Mouse (Mus musculus): Measurements from ENCODE around the gene Gper1.
A peak's percentile ranks its signal among the peaks of the same experiment; 100 is the strongest.

The Gper1 gene

GRCm38 (mm10) chr5:139423026-139423865 is at the start of gene Gper1:
TSS of gene Gper1 (plus strand) at chr5:139423151.
- DNase-seq (ENCODE audit: low spot score), result no peak

- DNase-seq (ENCODE audit: low spot score), result no peak
These were observed 49.0 kb upstream of the Gper1 start for GRCm38 (mm10) chr5:139373889-139374444.

DNA sequence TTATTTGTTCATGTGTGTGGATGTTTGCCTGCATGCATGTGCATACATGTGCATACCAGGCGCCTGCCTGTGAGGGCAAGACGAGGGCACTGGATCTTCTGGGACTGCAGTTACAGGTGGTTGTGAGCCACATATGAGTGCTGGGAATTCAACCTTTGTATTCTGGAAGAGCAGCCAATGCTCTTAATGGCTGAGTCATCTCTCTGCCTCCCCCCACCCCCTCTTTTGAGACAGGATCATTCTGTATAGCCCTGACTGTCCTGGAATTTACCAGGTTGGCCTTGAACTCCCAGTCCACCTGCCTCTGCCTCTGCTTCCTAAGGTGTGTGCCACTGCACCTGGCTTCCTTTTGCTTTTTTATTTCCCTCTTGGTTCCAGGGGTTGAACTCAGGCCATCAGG is 48.1 kb upstream of the Gper1 start:
- no peak for DNase-seq (ENCODE audit: low spot score)

- peak; percentile 85 for DNase-seq (ENCODE audit: low spot score)
These were observed 45.3 kb upstream of the Gper1 start, which contains the start of gene Gpr146 for GRCm38 (mm10) chr5:139377468-139378270. TSS of gene Gpr146 (plus strand) at chr5:139377697.

GRCm38 (mm10) chr5:139378271-139378556 is 44.7 kb upstream of the Gper1 start:
- no peak for DNase-seq (ENCODE audit: low spot score)

- peak; percentile 96 for DNase-seq (ENCODE audit: low spot score)
These were observed 43.8 kb upstream of the Gper1 start for GRCm38 (mm10) chr5:139378986-139379629.

DNA sequence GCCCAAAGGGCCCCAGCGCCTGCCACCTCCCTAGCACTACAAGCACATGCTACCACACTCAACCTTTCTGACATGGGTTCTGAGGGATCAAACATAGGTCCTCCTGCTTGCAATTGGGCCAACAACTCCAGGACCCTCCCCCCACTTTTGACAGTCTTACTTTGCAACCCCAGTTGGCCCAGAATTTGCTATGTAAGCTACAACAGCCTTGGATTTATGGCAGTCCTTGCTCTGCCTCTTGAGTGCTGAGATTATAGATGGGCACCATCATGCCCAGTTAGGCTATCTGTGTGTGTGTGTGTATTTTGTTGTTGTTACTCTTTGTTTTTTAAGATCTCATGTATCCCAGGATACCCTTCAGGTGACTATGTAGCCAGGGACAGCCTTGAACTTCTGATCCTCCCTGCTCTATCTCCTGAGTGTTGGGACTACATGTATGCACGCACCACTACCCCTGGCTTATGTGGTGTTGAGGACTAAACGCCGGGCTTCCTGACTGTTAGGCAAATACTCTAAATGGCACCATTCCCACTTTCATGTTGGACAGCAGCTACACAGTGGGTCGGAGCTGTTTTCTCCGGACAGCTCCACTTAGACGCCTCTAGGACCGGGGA is 43.1 kb upstream of the Gper1 start:
- DNase-seq (ENCODE audit: low spot score), result no peak

DNA sequence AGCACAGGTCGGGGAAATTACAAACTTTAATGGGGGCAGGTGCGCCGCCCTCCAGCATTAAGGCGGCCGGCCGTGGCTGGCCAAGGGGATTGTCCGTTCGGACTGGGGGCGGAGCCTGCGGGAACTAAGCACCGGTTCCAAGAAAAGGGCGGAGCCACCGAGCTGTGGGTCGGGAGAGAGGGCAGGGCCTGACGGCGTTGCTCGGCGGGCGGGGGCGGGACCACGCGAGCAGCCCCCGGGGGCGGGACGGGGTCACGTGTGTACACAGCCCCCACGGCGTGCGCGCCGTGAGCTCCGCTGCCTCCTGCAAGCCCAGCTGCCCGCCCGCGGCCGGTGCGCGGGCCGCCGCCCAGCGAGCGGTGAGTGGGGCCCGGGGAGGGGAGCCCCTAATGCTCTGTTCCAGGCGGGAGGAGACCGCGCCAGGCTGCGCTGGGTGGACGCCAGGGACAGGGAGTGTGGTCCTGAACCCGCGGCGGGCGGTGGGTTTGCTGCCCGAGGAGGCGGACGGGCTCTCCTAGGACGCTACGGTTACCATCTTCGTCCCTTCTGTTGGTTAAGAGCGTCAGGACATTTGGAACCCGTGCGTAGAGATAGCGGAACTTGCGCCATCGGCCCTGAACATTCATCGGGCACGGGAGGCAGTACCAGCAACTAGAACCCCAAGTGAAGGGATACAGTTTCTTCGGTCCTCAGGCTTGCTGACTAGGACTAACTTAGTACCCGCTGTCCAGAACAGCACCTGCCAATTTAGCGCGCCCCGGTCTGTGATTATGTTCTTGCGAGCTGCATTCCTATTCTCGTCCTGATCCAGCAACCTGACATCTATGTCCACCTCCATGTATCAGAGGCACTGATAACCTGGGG is 42.3 kb upstream of the Gper1 start:
- peak; percentile 98 for DNase-seq (ENCODE audit: low spot score)

DNA sequence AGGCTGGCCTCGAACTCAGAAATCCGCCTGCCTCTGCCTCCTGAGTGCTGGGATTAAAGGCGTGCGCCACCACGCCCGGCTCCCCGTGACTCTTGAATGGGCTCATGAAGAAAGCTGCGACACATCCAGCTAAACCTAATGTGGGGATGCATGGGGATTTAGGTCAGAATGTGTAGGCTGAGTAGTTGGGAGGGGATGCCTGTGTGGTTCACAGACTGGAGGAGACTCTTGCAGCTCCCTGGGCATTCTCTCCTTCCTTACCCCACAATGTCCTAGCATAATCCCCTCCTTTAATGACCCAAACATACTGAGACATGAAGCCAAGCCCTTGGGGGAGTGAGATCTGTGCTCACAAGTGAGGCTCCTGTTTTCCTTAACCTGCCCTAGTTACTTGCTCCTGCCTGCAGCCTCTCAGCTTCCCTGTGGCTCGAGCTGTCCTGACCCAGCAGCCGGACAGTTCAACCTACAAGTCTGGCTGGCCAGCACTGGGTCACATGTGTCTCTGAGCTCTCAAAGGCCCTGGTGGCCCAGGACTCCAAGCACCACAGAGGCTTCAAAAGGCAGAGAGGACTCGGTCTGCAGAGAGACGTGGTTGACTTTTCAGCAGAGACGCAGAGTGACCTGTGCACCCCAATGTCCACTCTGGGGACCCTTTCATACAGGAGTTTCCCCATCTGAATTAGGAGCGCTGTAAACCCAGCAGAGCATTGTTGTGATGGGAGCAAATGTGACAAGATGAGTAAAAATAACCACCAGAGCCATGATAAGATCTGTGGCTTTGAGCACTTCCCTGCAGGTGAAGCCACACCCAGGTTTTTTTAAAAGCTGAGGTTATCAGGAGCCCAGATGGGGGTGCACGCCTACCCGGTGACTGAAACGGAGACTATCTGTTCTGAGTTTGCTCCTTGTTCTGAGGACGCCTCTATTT is 41.1 kb upstream of the Gper1 start:
- peak; percentile 71 for DNase-seq (ENCODE audit: low spot score)

DNA sequence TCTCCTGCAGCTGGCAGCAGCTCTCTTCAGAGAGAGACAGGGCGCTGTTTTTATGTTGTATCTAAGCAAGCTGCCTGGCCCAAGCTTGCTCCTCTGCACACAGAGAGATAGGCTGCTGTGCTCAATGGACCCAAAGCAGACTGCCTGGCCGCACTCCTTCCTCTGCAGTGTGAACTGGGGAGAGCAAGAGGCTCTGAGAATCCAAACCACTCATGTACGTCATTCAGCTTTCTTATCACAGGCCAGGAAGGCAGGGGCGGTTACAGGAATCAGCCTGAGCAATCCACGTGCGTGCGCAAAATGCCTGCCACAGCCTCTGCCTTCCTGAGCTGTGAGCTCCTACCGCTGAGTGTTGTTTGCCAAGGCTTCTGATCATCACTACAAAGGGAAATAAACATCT is 40.2 kb upstream of the Gper1 start:
- peak; percentile 90 for DNase-seq (ENCODE audit: low spot score)

GRCm38 (mm10) chr5:139383234-139383633 is 39.7 kb upstream of the Gper1 start:
- no peak for DNase-seq (ENCODE audit: low spot score)

- peak; percentile 76 for DNase-seq (ENCODE audit: low spot score)
These were observed 38.4 kb upstream of the Gper1 start for GRCm38 (mm10) chr5:139384531-139384930.

- no peak for DNase-seq (ENCODE audit: low spot score)
These were observed 36.9 kb upstream of the Gper1 start for GRCm38 (mm10) chr5:139386047-139386446.

- peak; percentile 64 for DNase-seq (ENCODE audit: low spot score)
These were observed 35.4 kb upstream of the Gper1 start for GRCm38 (mm10) chr5:139387329-139388194.

DNA sequence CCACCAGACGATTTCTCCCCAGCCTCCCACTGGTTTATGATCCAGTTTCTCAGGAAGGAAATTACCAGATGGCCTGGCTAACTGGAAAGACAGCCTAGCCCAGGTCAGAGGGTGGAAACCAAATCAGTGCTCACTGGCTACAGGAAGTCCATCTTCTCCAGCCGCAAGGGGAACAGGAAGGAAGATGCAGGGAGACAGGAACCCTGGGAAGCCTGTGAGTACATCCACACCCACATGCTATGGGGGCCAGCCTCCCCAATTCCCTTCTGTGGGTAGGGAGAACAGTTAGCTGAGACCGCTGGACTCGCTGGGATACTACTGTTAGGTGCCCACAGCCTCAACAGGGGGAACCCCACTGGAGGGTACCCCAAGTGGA is 34.8 kb upstream of the Gper1 start:
- peak; percentile 70 for DNase-seq (ENCODE audit: low spot score)

DNA sequence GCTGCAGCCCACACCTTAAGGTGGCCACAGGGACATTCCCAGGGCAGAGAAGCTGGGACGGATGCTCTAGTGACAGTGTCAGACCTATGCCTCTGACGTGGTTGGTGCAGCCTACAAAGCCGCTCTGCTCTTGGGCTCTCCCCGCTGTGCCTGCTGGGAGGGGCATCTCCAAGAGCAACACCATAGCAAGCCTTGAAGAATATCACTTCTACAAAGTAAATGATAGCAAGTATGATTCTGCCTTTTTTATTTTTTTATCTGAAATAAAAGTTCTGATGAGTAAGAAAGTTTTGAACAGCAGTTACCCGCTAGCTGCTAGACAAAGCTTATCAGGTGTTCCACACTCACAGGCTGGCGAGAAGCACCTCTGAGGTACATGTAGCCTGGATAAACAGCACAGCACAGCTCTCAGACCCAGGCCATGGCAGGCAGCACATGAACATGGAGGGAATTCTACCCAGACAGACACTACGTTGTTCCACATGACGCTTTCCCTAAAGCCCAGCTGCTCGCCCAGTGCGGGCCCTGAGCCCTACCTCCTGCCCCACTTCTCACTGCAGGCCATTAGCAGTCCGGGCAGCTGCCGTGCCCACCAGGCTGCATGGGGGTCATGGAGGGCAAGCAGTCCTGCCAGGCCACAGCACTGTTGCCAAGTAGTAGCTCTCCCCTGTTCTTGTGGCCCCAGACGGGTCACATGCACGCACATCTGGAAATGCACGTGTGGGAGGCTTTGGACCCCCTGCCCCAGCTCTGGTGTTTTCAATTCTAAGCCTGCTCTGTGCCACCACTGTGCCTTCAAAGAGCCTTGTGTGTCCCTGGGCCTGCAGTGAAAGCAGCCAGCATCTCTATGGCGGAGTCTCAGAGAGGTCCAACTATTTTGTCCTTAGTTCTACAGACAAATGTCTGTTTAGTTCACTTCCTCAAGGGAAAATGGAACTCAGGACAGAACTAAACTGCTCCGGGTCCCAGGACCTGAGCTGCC is 34.0 kb upstream of the Gper1 start:
- no peak for DNase-seq (ENCODE audit: low spot score)

- peak; percentile 91 for DNase-seq (ENCODE audit: low spot score)
These were observed 33.3 kb upstream of the Gper1 start for GRCm38 (mm10) chr5:139389676-139390061.
